Mouse (Mus musculus): ENCODE measurements around the gene Abcd2.

Gene Abcd2

GRCm38 (mm10) chr15:91163454-91163853 lies 28.1 kb downstream of the Abcd2 start:
- no peak for DNase-seq (ENCODE audit: low read depth, low spot score)

GRCm38 (mm10) chr15:91161153-91161552 lies 30.4 kb downstream of the Abcd2 start:
- no peak for DNase-seq (ENCODE audit: low read depth, low spot score)

- no peak for DNase-seq (ENCODE audit: low read depth, low spot score)
These were observed 38.3 kb downstream of the Abcd2 start for GRCm38 (mm10) chr15:91153311-91153710.

- DNase-seq (ENCODE audit: low read depth, low spot score) = no peak
These were observed 39.0 kb downstream of the Abcd2 start for GRCm38 (mm10) chr15:91152592-91152991.

GRCm38 (mm10) chr15:91124584-91124983 lies 67.0 kb downstream of the Abcd2 start:
- no peak for DNase-seq (ENCODE audit: low read depth, low spot score)

GRCm38 (mm10) chr15:91112555-91113209 lies 78.9 kb downstream of the Abcd2 start:
- no peak for DNase-seq (ENCODE audit: low read depth, low spot score)

GRCm38 (mm10) chr15:91108102-91108659 lies 83.4 kb downstream of the Abcd2 start:
- no peak for DNase-seq (ENCODE audit: low read depth, low spot score)

GRCm38 (mm10) chr15:91104934-91105333 lies 86.7 kb downstream of the Abcd2 start:
- no peak for DNase-seq (ENCODE audit: low read depth, low spot score)

GRCm38 (mm10) chr15:91104276-91104675 lies 87.3 kb downstream of the Abcd2 start:
- no peak for DNase-seq (ENCODE audit: low read depth, low spot score)

- DNase-seq (ENCODE audit: low read depth, low spot score) = no peak
These were observed 87.8 kb downstream of the Abcd2 start for GRCm38 (mm10) chr15:91103814-91104213.

- no peak for DNase-seq (ENCODE audit: low read depth, low spot score)
These were observed 88.3 kb downstream of the Abcd2 start for GRCm38 (mm10) chr15:91103305-91103704.

GRCm38 (mm10) chr15:91096606-91097005 lies 95.0 kb downstream of the Abcd2 start:
- no peak for DNase-seq (ENCODE audit: low read depth, low spot score)
